Mouse (Mus musculus): ENCODE results near the gene Rfng.
"Not testable (repeated sequence)": the region's sequence is repeated elsewhere in the genome, so short reads cannot be mapped to it uniquely, and the experiment has no call there.

GRCm38 (mm10) chr11:120767023-120767422 lies 17.0 kb downstream of the Rfng start:
- TF ChIP-seq GATA1 (IDR thresholded peaks at IDR 0.05; ENCODE audit: low read depth, low read length); CTCF (IDR thresholded peaks at IDR 0.05 in 2 of 3, conservative IDR thresholded peaks at IDR 0.05 in 1 of 3; ENCODE audit: control insufficient read depth in 1 of 3, insufficient read depth in 1 of 3, low read depth in 2 of 3, low read length in 3 of 3, poor library complexity in 1 of 3, severe bottlenecking in 1 of 3): not testable (repeated sequence)
